Mouse (Mus musculus): ENCODE data around the gene Chrm3.

The Chrm3 gene

DNA sequence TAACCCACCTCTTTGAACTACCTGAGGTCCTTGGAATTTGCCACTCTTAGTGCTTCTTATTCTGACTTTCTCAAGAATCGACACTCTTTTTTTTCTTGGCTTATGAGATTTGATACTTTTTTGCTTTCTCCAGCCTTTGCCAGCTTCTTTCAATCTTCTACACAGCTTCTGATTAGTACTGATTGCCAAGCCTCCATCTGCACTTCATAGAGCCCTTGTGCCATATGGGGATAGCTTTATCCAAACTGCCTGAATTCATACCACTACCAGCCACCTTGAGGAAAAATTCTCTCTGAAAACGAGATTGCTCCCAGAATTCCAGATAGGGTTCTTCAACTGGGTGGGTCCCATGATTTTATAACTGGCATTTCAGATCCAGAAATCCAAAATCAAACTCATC, 368.0 kb downstream of the Chrm3 start:
- no peak for DNase-seq (ENCODE audit: low read depth, low spot score)

DNA sequence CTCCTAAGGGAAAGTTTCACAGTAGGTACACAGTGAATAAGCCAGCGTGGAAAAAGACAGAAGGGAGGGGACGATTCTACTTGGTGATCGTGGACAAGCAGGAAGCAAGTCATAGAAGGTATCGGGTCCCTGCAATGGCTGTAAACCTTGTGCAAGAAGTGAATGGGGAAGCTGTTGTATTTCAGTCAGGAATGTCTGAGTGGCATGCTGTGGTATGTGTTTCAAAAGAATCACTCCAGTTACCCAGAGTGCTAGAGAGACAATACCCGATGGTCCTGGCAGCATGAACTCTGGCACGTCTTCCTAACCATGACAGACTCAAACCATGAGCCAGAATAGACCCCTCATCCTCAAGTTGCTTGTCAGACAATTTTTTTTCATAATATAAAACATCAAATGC, 375.0 kb downstream of the Chrm3 start:
- no peak for DNase-seq (ENCODE audit: low read depth, low spot score)

DNA sequence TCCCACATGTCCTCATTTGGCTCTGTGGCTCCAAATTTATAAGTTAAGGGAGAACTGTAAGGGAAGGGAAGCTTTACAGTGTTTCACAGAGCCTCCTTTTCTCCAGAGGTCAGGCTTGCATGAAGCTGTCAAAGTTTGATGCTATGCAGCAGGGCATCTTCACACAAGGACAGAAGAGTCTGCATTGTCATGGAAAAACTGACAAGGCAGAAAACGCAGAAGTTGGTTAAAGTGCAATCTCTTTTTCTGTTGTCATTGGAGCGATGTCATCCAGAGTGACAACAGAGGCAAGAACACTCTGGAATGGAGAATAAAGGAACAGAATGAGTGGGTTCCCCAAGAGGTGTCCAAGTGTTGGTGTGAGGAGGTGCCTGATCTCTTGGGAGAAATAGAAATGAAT, 377.4 kb downstream of the Chrm3 start:
- DNase-seq (ENCODE audit: low read depth, low spot score), result no peak

DNA sequence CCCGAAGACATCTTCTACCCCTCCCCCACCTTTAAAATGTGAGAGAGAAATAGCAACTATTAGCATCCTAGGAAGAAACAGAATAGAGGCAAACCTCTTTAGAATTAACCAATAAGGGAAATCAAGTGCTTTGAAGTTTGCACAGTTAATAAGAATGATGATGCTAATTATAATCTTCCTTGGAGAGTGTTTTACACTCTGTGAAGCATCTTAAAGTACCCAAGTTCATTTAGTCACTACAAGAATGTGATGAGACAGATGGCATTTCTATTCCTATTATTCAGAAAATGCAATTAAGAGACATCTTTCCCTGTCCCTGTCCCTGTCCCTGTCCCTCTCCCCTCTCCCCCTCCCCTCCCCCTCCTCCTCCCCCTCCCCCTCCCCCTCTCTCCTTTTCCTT, 382.9 kb downstream of the Chrm3 start:
- no peak for DNase-seq (ENCODE audit: low read depth, low spot score)

DNA sequence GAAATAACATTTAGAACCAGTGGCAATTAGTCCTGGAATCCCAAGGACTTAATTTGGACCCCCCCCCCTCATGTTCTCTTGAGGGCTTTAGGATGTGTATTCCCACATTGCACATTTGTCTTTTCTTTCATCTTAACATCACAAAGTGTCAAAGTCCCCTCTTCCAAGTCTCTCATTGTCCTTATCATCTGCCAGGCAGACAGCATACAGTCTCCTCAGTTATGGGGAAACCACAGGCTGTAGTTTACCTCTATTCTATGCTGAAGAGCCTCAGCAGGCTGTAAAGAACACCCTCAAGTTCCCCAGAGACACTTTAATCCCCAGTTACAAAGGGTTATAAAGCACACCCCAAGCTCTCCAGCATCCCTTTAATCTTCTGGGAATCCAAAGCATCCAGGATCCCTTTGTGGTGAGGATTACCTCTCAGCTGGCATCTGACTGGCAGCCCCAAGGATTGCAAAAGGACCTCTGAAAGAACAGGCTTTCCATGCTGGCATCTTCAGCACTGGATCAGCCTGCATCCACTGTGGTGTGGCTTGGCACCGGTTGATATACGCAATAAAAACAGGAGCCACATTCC, 386.8 kb downstream of the Chrm3 start:
- no peak for DNase-seq (ENCODE audit: low read depth, low spot score)

DNA sequence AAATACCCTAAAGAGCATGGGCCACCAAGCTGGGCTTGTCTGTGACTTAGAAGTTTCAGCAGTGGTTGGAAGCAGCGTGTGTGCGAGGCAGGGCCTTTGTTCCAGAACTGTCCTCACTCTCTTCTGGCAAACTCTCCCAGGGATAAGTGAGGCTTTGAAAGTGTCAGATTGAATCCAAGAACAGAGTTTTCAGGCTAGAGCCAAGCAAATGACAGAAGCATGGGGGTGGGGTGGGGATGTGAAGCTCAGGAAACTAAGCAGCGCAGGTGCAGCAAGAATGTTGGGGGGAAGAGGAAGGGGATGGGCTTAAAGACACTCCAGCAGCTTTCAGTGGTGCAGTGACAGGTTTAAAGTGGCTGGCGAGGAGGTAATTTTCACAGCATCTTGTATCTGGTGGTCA, 388.8 kb downstream of the Chrm3 start:
- no peak for DNase-seq (ENCODE audit: low read depth, low spot score)

DNA sequence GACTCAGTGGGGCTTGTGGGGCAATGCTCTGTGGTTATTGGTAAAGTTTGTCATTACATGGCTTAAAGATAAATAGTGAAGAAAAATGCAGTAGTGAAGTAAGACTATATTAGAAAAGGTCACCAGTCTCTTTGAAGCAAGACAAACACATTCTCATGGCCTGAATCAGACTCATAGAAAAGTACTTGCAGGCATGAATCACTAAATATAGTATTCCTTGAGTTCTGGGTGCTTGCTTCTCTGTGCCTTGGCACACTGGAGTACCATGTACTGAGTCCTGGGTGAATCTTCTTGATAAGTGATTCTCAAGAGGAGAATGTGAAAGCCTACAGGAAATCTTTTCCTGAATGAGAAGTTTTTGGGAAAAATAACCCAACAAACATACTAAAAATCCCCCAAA, 408.0 kb downstream of the Chrm3 start:
- no peak for DNase-seq (ENCODE audit: low read depth, low spot score)

DNA sequence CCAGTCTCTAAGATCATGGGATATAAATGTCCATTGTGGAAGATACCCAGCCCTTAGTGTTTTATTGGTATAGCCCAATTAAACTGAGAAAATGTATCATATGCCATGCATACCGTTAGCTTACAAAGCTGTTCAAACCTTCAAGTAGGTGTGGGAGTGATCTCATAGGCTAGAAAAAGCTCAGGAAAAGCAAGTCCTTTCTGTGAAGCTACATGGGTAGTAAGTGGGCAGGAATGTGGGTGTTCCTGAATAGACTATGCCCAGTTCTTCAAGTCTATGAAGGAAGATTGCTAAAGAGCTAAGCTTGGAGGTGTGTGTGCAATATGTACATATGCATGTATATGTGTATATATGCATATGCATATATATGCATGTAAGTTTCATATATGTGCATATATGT, 409.3 kb downstream of the Chrm3 start:
- no peak for DNase-seq (ENCODE audit: low read depth, low spot score)

DNA sequence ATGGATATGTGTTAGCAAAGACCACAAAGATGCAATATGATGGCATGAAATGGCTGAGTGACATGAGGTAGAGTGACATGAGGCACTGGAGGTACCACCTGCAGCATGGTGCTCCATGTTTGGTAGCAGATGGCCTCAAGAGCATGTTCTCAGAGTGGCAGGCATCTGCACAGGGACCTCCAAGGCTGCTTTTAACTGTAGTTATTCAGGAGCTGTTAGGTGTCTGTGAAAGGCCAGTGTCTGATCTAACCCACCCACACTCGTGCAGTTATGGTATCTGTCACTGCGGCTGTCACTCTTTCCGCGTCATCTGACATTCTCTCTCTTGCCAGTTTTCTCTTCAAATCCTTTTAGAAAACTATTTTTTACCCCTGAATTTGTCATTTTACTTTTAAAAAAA, 411.6 kb downstream of the Chrm3 start:
- no peak for DNase-seq (ENCODE audit: low read depth, low spot score)

DNA sequence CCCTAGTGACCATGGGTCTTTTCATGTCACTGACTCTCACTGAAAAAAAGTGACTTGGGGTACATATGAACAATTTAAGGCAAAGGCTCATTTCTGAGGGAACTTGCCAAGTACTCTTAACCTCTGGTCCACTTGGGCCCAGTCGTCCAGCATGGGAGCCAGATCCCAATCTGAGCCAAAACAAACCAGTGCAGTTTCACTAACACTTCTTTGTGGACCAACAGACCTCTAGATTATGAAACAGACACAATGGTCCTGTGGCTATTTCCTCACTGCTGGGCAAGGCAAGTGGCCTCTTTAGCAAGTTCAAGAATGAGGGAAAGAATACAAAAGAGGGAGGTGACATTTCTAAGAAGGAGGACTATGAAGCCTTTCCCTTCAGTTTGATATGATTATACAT, 420.5 kb downstream of the Chrm3 start:
- no peak for DNase-seq (ENCODE audit: low read depth, low spot score)

DNA sequence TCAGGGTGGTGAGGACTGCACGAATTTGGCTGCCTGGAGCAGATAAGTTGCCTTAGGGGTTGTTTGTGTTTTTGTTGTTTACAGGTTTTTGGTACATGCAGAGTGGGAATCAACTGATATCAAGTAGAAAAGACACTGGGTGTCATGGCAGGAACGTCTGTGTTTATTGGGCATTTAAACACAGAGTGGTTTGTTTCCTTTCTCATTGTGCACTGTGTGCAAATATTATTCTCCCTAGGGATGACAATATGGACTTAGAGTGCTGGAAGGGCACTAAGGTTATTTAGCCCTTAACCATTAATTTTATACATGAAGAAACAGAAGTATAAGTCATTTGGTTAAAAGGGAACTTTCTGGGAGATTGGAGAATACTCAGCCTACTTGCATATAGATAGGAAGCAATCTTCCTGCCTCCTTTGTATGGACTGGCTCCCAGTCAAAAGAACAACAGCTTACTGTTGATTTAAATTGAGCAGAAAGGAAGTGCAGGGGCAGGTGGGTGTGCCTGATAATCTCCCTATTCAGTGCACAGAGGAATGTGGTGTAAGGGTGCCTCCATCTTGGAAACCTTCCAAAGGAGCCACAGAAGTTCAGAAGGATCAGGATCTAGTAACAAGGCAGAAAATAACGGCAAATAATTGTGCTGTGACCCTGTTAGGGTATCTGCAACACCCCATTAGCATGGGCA, 421.7 kb downstream of the Chrm3 start:
- no peak for DNase-seq (ENCODE audit: low read depth, low spot score)

DNA sequence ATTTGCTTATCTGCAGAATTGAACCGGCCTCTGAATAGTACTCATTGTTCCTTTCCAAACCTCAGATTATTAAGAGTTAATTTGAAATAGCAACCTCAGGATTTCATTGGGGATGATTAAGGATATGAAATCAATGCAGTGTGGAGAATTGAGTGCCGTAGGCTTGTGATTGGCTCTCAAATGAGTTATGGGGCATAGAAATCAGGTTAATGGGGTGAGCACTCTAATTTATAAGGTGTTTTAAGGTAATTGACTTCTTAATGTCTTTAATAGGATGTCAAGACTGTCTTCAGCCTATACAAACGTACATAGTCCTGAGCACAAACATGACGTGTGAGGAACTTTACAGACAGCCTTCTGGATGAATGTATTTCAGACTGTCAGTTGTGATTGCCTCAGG, 427.9 kb downstream of the Chrm3 start:
- DNase-seq (ENCODE audit: low read depth, low spot score), result no peak

DNA sequence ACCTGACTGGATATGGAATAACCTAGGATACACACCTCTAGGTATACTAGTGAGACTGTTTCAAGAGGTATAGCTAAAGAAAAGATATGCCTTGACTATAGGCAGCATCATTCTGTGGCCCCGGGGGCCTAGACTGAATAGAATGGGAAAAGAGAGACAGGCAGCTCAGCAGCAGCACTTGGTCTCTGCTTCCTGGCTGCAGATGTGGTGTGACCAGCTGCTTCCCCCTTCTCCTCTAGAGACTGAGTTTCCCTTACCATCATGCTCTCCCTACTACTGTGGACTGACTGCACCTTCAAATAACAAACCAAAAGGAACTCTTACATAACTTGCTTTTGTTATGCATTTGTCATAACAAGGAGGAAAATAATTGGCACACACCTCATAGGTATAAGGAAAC, 430.0 kb downstream of the Chrm3 start:
- no peak for DNase-seq (ENCODE audit: low read depth, low spot score)

DNA sequence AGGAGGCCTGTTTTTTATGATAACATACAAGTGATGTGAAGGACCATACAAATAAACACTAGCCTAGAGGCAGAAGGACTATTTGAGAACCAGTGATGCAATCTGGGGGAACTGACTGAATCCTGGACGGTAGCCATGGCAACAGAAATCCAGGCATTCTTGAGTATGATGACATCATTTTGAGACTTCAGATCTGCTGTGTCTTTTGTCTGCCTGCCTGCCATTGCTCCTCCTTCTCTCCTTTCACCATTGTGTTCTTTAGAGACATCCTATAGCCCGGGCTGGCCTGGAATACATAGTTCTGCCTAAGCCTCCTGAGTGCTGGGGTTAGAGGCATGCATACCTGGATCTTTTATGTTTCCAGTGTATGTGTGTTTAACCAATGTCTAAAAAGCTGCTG, 430.7 kb downstream of the Chrm3 start:
- DNase-seq (ENCODE audit: low read depth, low spot score), result peak; percentile 20

DNA sequence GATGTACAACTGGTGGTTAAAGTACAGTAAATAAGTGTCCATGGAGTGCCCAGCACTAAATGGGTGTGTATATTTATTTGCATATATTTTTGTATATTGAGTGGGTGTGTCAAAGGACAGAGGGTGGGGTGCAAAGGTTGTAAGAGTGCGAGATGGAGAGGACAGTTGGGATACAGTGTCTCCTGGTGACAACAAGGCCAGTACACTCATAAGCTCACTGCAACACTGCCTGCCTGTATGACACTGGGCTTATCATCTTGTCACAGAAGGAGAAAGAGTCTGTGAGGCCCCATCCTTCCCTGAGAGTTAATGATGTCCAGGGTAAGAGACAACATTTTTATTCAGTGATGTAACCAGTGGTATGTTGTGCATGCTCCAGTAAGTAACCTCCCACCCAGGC, 439.5 kb downstream of the Chrm3 start:
- no peak for DNase-seq (ENCODE audit: low read depth, low spot score)

DNA sequence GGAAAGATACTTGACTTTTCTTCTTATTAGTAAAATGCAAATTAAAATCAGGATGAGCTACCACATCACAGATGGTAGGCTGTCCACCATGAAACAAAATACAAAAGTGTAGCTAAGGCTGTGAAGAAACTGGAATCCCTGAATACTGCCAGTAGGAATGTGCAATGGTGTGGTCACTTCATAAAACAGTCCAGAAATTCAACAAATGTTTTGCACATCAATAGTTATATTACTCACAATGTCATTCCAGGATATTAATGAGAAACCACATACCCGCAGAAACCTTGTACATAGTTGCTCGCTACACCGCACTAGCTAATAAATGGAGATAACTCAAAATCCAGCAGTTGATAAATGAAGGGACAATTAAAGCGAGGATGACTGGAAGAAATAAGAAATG, 447.9 kb downstream of the Chrm3 start:
- no peak for DNase-seq (ENCODE audit: low read depth, low spot score)

DNA sequence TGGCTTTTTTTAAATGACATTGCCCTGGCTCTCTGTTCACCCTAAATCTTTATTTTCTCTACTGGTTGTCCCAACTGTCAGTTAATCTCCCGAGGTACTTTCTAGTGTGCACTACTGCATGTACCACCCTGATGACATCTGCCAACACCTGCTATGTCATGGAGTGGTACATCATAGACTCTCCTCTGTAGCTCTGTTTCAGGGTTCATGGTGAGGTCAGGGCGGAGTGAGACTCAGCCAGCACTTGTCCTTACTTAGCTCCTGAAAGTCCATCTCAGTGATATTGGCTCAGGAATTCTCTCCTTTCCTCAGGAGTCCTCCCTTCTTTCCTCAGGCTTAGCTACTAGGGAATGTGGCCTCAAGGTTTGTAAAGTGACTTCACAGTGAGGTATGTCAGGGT, 451.9 kb downstream of the Chrm3 start:
- no peak for DNase-seq (ENCODE audit: low read depth, low spot score)

DNA sequence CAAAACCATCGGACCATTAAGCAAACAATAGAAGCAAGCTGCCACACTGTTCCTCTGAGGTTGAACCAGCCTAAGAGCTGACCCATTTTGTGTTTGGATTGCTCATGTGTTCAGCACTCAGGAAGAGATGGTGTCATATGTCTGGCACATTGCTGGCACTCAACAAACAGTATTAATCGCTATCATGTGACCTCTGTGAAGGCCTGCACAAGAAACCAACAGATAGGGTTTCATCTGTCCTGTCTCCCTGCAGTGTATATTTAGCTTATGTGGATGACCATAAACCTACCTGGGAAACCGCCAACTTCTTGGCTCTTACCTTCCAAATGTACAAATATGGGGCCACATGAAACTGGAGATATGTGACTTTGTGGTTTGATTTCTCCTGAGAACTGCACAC, 453.4 kb downstream of the Chrm3 start:
- DNase-seq (ENCODE audit: low read depth, low spot score), result no peak

DNA sequence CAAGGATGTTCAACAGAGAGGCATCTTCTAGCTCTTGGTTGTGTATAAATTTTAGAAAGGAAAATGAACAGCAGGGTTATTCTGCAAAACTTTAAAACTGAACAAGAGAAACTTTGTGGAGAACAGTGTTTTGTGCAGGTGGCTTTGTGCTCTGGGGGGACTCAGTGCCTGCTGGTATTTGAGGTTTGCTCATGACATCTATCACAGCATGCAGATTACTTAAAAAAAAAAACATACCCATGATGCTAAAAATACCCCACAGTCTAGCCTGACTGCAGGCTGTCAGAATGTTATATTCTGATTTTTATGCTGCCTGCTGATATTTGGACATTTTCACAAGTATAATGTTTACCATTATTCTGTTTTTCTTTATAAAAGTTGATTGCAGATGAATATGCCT, 456.2 kb downstream of the Chrm3 start:
- no peak for DNase-seq (ENCODE audit: low read depth, low spot score)

DNA sequence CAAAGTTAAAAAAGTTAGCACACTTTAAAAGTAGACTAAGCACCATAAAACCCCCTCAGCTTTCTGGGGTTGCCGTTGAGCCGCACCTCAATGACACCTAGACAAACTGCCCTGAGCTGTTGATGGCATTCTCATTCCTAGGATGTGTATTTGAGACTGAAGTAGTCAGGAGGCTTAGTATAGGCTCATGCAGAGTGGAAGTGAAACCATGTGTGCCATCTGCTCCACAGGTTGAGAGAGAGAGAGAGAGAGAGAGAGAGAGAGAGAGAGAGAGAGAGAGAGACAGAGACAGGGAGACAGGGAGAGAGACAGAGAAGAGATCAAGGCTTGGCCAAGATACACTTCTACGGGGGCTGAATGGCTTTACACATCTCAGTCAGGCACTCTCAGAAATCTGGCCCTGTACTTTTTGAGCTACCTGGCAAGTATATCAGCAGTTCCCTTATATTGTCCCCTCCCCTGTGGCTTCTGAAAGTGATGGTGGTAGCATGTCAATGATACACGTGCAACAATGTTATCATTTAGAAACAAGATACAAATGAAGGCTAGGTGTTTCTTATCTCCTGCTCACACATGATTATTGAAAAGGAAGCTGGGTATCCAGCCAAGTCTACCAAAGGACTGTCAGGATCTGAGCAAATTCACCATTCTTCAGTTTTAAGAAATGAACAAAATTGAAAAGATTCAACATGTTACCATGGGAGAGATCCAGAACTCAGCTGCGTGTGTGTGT, 459.8 kb downstream of the Chrm3 start:
- DNase-seq (ENCODE audit: low read depth, low spot score), result no peak

DNA sequence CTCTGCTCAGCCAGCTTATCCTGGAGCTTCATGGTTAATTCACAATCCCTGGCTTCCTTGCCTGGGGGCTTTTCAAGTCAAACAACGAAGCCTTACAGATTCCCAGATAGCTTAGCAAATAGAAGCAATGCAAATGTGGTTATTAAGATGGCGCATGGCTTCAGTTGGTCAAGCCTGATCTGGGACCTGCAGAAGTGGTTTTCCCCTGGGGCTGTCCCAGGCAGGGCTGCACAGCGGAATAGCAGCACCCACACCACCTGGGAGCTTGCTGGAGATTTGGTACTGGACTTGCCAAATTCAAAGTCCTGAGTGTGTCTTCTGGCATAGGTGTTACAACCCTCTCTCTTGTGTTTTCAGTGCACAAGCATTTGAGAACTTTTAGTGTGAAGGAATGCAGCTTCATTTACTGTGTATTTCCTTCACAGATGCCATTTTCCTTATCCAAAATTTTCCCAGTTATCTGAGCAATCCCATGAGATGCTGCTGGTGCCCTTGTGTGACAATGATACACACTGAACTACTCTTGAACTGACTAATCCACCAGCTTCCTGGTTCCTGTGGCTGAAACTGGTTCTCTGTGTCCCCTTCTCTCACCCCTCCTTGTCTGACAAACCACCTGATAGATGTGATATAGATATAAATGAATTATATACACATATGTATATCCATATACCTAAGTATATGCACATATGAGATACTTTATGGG, 461.8 kb downstream of the Chrm3 start:
- DNase-seq (ENCODE audit: low read depth, low spot score), result no peak

DNA sequence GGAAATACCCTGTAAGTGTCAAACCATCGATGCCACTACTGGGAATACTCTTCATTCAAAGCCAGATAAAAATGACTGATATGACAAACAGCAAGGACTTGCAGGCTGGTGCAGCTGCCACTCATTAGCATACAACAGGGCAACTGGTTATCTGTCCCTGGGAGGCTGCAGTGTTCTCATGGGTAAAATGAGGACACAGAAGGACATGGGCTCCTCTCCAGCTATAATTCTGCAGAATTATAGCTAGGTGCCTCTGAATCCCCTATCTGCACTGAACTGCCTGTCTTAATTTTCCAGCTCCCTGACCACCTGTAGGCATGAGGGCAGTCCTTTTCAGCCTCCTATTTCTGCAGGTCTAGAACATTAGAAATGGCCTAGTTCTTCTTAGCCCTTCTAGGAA, 463.4 kb downstream of the Chrm3 start:
- no peak for DNase-seq (ENCODE audit: low read depth, low spot score)

Measured in embryo, embryonic 11.5 days (tissue).